Mouse (Mus musculus) midbrain, embryonic 16.5 days (tissue): ENCODE data around the gene Dscam. TPM values are rescaled to one million over a fixed set of nuclear protein-coding genes. Genes with fewer than 3 reads are reported as not detected.

ENCODE experiments used
- ATAC-seq: fragments of 200-750 bp; cut with Nextera tagmentation; 2 replicates; pipeline ENCODE4 v1.8.0; 2017; ENCODE audit warnings: moderate TSS enrichment
- H3K27ac ChIP-seq: fragments of 300-500 bp; sonication (generic); 2 replicates; pipeline ENCODE4 v1.5.1; 2014; ENCODE audit warnings: mild to moderate bottlenecking, low read length, mixed read lengths
- H3K27me3 ChIP-seq: fragments of 300-500 bp; sonication (generic); 2 replicates; pipeline ENCODE4 v1.6.1; 2014; ENCODE audit warnings: low read depth, low read length, mixed read lengths; ENCODE audit not compliant: control insufficient read depth, insufficient read depth
- H3K36me3 ChIP-seq: fragments of 300-500 bp; sonication (generic); 2 replicates; pipeline ENCODE4 v1.6.1; 2014; ENCODE audit warnings: mild to moderate bottlenecking, low read length, moderate library complexity, mixed read lengths; ENCODE audit not compliant: control insufficient read depth, insufficient read depth
- H3K4me1 ChIP-seq: fragments of 300-500 bp; sonication (generic); 2 replicates; pipeline ENCODE4 v1.6.1; 2014; ENCODE audit warnings: mild to moderate bottlenecking, low read length, mixed read lengths; ENCODE audit not compliant: control insufficient read depth, insufficient read depth
- H3K4me2 ChIP-seq: fragments of 300-500 bp; sonication (generic); 2 replicates; pipeline ENCODE4 v1.6.1; 2014; ENCODE audit warnings: mild to moderate bottlenecking, low read length, mixed read lengths
- H3K4me3 ChIP-seq: fragments of 300-500 bp; sonication (generic); 2 replicates; pipeline ENCODE4 v1.5.1; 2014; ENCODE audit warnings: low read depth, mild to moderate bottlenecking, low read length, moderate library complexity, mixed read lengths
- H3K9ac ChIP-seq: fragments of 300-500 bp; sonication (generic); 2 replicates; pipeline ENCODE4 v1.6.1; 2014; ENCODE audit warnings: low read depth, low read length, mixed read lengths
- H3K9me3 ChIP-seq: fragments of 300-500 bp; sonication (generic); replicated peaks from 2 replicates; pipeline ENCODE4 v1.6.1; 2014; ENCODE audit warnings: mild to moderate bottlenecking, low read length, mixed read lengths; ENCODE audit not compliant: control insufficient read depth, poor library complexity, severe bottlenecking
- WGBS: fragments of 180-500 bp; shearing (Covaris S2); extraction: QIAGEN DNeasy Blood & Tissue Kit; methylation state at CpG from one replicate; pipeline ENCODE4 v1.1.7; 2014; 5-methylcytosine and 5-hydroxymethylcytosine counted together
- polyA plus RNA-seq: library from polyadenylated mRNA; unstranded; fragments of >200 nt; fragmentation: Nextera tagmentation; extraction: Ambion mirVana; gene quantifications from 2 replicates; pipeline ENCODE4 v1.2.1, GENCODE M21; 2015

Dscam gene
- polyA plus RNA-seq, 1 experiment from 2014 or later: 16.2 TPM

- 58% methylated on average over 1 of the region's 1 CpGs for WGBS
- no peak overlapping the region for H3K9ac ChIP-seq
- no peaks in the 10 kb centered on the region for H3K9me3 ChIP-seq
- no peak overlapping the region for H3K4me3 ChIP-seq
- H3K27me3 ChIP-seq: no peaks in the 10 kb centered on the region
- peak overlapping the region; percentile 82 for H3K27ac ChIP-seq
- H3K4me1 ChIP-seq: peaks cover 62% of the 10 kb centered on the region
- no peak overlapping the region for H3K4me2 ChIP-seq
- ATAC-seq: no peak
- no peaks in the 10 kb centered on the region for H3K36me3 ChIP-seq
Observed at GRCm38 (mm10) chr16:97003965-97004364, 166.6 kb downstream of the Dscam start.

GRCm38 (mm10) chr16:97002837-97003236 is 167.7 kb downstream of the Dscam start:
- no peaks in the 10 kb centered on the region for H3K27me3 ChIP-seq
- 11% methylated on average over 2 of the region's 2 CpGs for WGBS
- peaks cover 55% of the 10 kb centered on the region for H3K4me1 ChIP-seq
- ATAC-seq: no peak
- H3K9ac ChIP-seq: 0 out of 2 replicates have a peak overlapping the region, but pooled peaks have one; percentile 14
- no peaks in the 10 kb centered on the region for H3K36me3 ChIP-seq
- peak overlapping the region; percentile 82 for H3K27ac ChIP-seq
- no peak overlapping the region for H3K4me3 ChIP-seq
- no peak overlapping the region for H3K4me2 ChIP-seq
- no peaks in the 10 kb centered on the region for H3K9me3 ChIP-seq

DNA sequence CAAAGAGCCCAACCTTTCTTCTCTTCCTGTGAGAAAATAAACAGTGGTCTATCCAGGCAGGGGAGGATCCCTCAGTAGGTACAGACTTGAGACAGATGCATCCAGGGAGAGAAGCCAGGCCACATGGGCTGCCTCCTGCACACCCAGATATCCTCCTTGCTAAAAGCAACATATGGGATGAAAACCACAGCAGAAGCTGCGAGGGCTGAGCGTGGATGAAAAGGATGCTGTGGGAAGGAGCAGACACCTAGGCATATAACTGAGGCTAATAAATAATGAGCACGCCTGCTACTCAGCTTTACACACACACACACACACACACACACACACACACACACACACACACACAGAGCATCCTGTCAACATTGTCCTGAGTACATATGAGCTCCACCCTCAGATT is 168.4 kb downstream of the Dscam start:
- Histone ChIP-seq H3K4me1 (peaks cover 49% of the 10 kb centered on the region), H3K27me3 (no peaks in the 10 kb centered on the region), H3K36me3 (no peaks in the 10 kb centered on the region), H3K4me3 (no peak overlapping the region), H3K27ac (peak overlapping the region; percentile 87), H3K4me2 (no peak overlapping the region), H3K9ac (peak overlapping the region; percentile 52), H3K9me3 (no peaks in the 10 kb centered on the region)
- 25% methylated on average over 3 of the region's 3 CpGs for WGBS
- ATAC-seq: no peak

GRCm38 (mm10) chr16:96996854-96997253 is 173.7 kb downstream of the Dscam start:
- WGBS: 42% methylated on average over 3 of the region's 3 CpGs
- H3K36me3 ChIP-seq: no peaks in the 10 kb centered on the region
- no peaks in the 10 kb centered on the region for H3K27me3 ChIP-seq
- H3K4me2 ChIP-seq: no peak overlapping the region
- no peaks in the 10 kb centered on the region for H3K9me3 ChIP-seq
- no peak overlapping the region for H3K9ac ChIP-seq
- peak overlapping the region; percentile 51 for H3K27ac ChIP-seq
- peak; percentile 60; the same call in 1 of the 2 replicates for ATAC-seq
- no peak overlapping the region for H3K4me3 ChIP-seq
- peaks cover 16% of the 10 kb centered on the region for H3K4me1 ChIP-seq

- Histone ChIP-seq H3K9me3 (no peaks in the 10 kb centered on the region), H3K9ac (no peak overlapping the region), H3K36me3 (no peaks in the 10 kb centered on the region), H3K27ac (peak overlapping the region; percentile 51; the same call in 1 of the 2 replicates), H3K4me3 (no peak overlapping the region), H3K4me2 (no peak overlapping the region), H3K4me1 (peaks cover 7% of the 10 kb centered on the region; the same call in 1 of the 2 replicates), H3K27me3 (no peaks in the 10 kb centered on the region)
- 77% methylated on average over 4 of the region's 4 CpGs for WGBS
- ATAC-seq: no peak
Observed at GRCm38 (mm10) chr16:96995858-96996257, 174.7 kb downstream of the Dscam start.

GRCm38 (mm10) chr16:96987396-96987795 is 183.2 kb downstream of the Dscam start:
- ATAC-seq: no peak
- Histone ChIP-seq H3K36me3 (no peaks in the 10 kb centered on the region), H3K9ac (no peak overlapping the region), H3K4me3 (no peak overlapping the region), H3K4me1 (no peaks in the 10 kb centered on the region), H3K4me2 (no peak overlapping the region), H3K27me3 (no peaks in the 10 kb centered on the region), H3K27ac (no peak overlapping the region), H3K9me3 (no peaks in the 10 kb centered on the region)
- 70% methylated on average over 2 of the region's 2 CpGs for WGBS

GRCm38 (mm10) chr16:96973300-96973699 is 197.3 kb downstream of the Dscam start:
- Histone ChIP-seq H3K27ac (peak overlapping the region; percentile 70), H3K4me3 (no peak overlapping the region), H3K27me3 (no peaks in the 10 kb centered on the region), H3K4me1 (peaks cover 46% of the 10 kb centered on the region), H3K9ac (no peak overlapping the region), H3K9me3 (no peaks in the 10 kb centered on the region), H3K36me3 (no peaks in the 10 kb centered on the region), H3K4me2 (0 out of 2 replicates have a peak overlapping the region, but pooled peaks have one; percentile 8)
- WGBS: 33% methylated on average over 7 of the region's 7 CpGs
- no peak for ATAC-seq

DNA sequence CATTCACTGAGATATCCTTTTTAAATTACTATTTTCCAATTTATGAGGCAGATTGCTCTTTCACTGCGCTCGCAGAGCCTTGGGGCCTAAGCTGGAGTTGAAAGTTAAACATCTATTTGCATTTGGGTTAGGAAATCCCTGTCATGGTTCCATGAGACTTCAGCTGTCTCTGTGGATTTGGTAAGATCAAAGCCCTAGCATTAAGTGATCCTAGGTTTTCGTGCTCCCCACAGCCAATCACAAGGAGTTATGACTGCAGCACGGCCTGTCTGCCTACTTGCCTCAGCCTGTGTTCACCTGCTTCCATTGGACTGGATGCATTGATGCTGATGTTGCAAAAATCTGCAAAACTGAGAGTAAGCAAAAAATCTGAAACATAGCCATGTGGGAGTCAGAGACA is 198.8 kb downstream of the Dscam start:
- peaks cover 46% of the 10 kb centered on the region for H3K4me1 ChIP-seq
- peak; percentile 50; the same call in 1 of the 2 replicates for ATAC-seq
- no peak overlapping the region for H3K9ac ChIP-seq
- peak overlapping the region; percentile 73 for H3K27ac ChIP-seq
- H3K36me3 ChIP-seq: no peaks in the 10 kb centered on the region
- no peaks in the 10 kb centered on the region for H3K27me3 ChIP-seq
- WGBS: 30% methylated on average over 4 of the region's 4 CpGs
- no peaks in the 10 kb centered on the region for H3K9me3 ChIP-seq
- no peak overlapping the region for H3K4me3 ChIP-seq
- H3K4me2 ChIP-seq: no peak overlapping the region

GRCm38 (mm10) chr16:96970412-96970811 is 200.1 kb downstream of the Dscam start:
- ATAC-seq: no peak
- H3K36me3 ChIP-seq: no peaks in the 10 kb centered on the region
- no peaks in the 10 kb centered on the region for H3K9me3 ChIP-seq
- no peaks in the 10 kb centered on the region for H3K27me3 ChIP-seq
- H3K4me1 ChIP-seq: peaks cover 46% of the 10 kb centered on the region
- WGBS: 65% methylated on average over 2 of the region's 2 CpGs
- no peak overlapping the region for H3K9ac ChIP-seq
- no peak overlapping the region; the same call in 1 of the 2 replicates for H3K4me2 ChIP-seq
- H3K4me3 ChIP-seq: no peak overlapping the region
- H3K27ac ChIP-seq: peak overlapping the region; percentile 89
